Comparison of ENCODE assay signal across 8 mouse cellular contexts in genomic region chr10:11449556-11450305, GRCm38 (mm10).
DNase-seq lines count a peak whose midpoint lies in the region; ATAC-seq and TF ChIP-seq lines count a peak whose summit lies in the region.

No protein-coding gene starts in this region.

- H3K9ac ChIP-seq in embryonic facial prominence, embryonic 14.5 days (ENCODE audit: low read depth, low read length): peak overlapping the region; percentile 40; the same call in 1 of the 2 replicates
- H3K9ac ChIP-seq in heart, embryonic 12.5 days: no peak overlapping the region
- H3K9ac ChIP-seq in kidney, postnatal 0 days (ENCODE audit: low read depth, low read length): no peak overlapping the region
- H3K9ac ChIP-seq in neural tube, embryonic 11.5 days (ENCODE audit: low read length): no peak overlapping the region

- H3K27me3 ChIP-seq in embryonic facial prominence, embryonic 14.5 days (replicated peaks; ENCODE audit: control insufficient read depth, insufficient read depth, low read length): no peaks in the 10 kb centered on the region
- H3K27me3 ChIP-seq in heart, embryonic 12.5 days (replicated peaks): no peaks in the 10 kb centered on the region
- no peaks in the 10 kb centered on the region for H3K27me3 ChIP-seq in kidney, postnatal 0 days (ENCODE audit: insufficient read depth, low read length)
- no peaks in the 10 kb centered on the region for H3K27me3 ChIP-seq in neural tube, embryonic 11.5 days (ENCODE audit: control insufficient read depth, insufficient read depth, low read length)
- no peaks in the 10 kb centered on the region for H3K27me3 ChIP-seq in testis, adult 2 months (ENCODE audit: control insufficient read depth, insufficient read depth, low read length)

- TF ChIP-seq CTCF in bone marrow, adult 2 months (IDR thresholded peaks at IDR 0.05; ENCODE audit: control insufficient read depth, insufficient read depth, low read length): peak; percentile 65
- peak; percentile 96 for TF ChIP-seq CTCF in kidney, postnatal 0 days (IDR thresholded peaks at IDR 0.05; ENCODE audit: low read depth)
- peak; percentile 60; the same call in 1 of the 2 replicates for TF ChIP-seq CTCF in testis, adult 2 months (IDR thresholded peaks at IDR 0.05; ENCODE audit: control insufficient read depth, insufficient read depth, insufficient replicate concordance, low read depth, low read length)

- no peaks in the 10 kb centered on the region for H3K4me1 ChIP-seq in bone marrow, adult 2 months (ENCODE audit: control insufficient read depth, insufficient read depth, low read length)
- H3K4me1 ChIP-seq in embryonic facial prominence, embryonic 14.5 days (ENCODE audit: control insufficient read depth, insufficient read depth, low read length): peaks cover 3% of the 10 kb centered on the region; the same call in 1 of the 2 replicates
- peaks cover 14% of the 10 kb centered on the region; the same call in 1 of the 2 replicates for H3K4me1 ChIP-seq in heart, embryonic 12.5 days (replicated peaks)
- H3K4me1 ChIP-seq in kidney, postnatal 0 days (replicated peaks; ENCODE audit: insufficient read depth, low read length): no peaks in the 10 kb centered on the region
- no peaks in the 10 kb centered on the region for H3K4me1 ChIP-seq in neural tube, embryonic 11.5 days (ENCODE audit: control insufficient read depth, insufficient read depth, low read length)
- H3K4me1 ChIP-seq in testis, adult 2 months (ENCODE audit: control insufficient read depth, insufficient read depth, low read length): peaks cover 8% of the 10 kb centered on the region

- WGBS in bone marrow, adult 2 months: 42% methylated on average over 23 of the region's 23 CpGs
- WGBS in embryonic facial prominence, embryonic 14.5 days: 28% methylated on average over 23 of the region's 23 CpGs
- WGBS in heart, embryonic 12.5 days: 34% methylated on average over 23 of the region's 23 CpGs
- 22% methylated on average over 23 of the region's 23 CpGs for WGBS in kidney, postnatal 0 days
- 36% methylated on average over 23 of the region's 23 CpGs for WGBS in neural tube, embryonic 11.5 days

- DNase-seq in B cell, adult 2 months: peak; percentile 63 to 64
- peak; percentile 93 for DNase-seq in embryonic facial prominence, embryonic 14.5 days (ENCODE audit: low spot score)
- peak; percentile 89 for DNase-seq in kidney, postnatal 0 days (ENCODE audit: low spot score)
- peak; percentile 66 for DNase-seq in liver
- DNase-seq in neural tube, embryonic 11.5 days (ENCODE audit: low spot score): peak; percentile 87

- H3K4me3 ChIP-seq in bone marrow, adult 2 months (replicated peaks; ENCODE audit: control insufficient read depth, low read depth, low read length): no peak overlapping the region
- 0 out of 2 replicates have a peak overlapping the region, but pooled peaks have one; percentile 11 for H3K4me3 ChIP-seq in embryonic facial prominence, embryonic 14.5 days (ENCODE audit: low read depth, low read length)
- 0 out of 2 replicates have a peak overlapping the region, but pooled peaks have one; percentile 6 for H3K4me3 ChIP-seq in heart, embryonic 12.5 days
- H3K4me3 ChIP-seq in kidney, postnatal 0 days (replicated peaks; ENCODE audit: low read depth, low read length): no peak overlapping the region
- H3K4me3 ChIP-seq in neural tube, embryonic 11.5 days (ENCODE audit: low read depth, low read length): no peak overlapping the region
- H3K4me3 ChIP-seq in testis, adult 2 months (ENCODE audit: control insufficient read depth, low read depth, low read length): peak overlapping the region; percentile 39

- peak overlapping the region; percentile 38 for H3K4me2 ChIP-seq in embryonic facial prominence, embryonic 14.5 days (ENCODE audit: low read depth, low read length)
- peak overlapping the region; percentile 45 for H3K4me2 ChIP-seq in heart, embryonic 12.5 days
- H3K4me2 ChIP-seq in kidney, postnatal 0 days (ENCODE audit: low read length): peak overlapping the region; percentile 38
- no peak overlapping the region for H3K4me2 ChIP-seq in neural tube, embryonic 11.5 days (ENCODE audit: low read depth)

- peak; percentile 88 for ATAC-seq in embryonic facial prominence, embryonic 14.5 days (ENCODE audit: low read depth)
- ATAC-seq in heart, embryonic 12.5 days (ENCODE audit: insufficient number of reproducible peaks, low FRiP score): peak; percentile 66
- ATAC-seq in kidney, postnatal 0 days (replicated peaks; ENCODE audit: low FRiP score, low read depth): peak; percentile 87
- peak; percentile 84 for ATAC-seq in neural tube, embryonic 11.5 days (ENCODE audit: insufficient read depth, low FRiP score, low TSS enrichment)

- H3K27ac ChIP-seq in bone marrow, adult 2 months (ENCODE audit: control insufficient read depth, insufficient read depth, low read depth, low read length, poor library complexity): no peak overlapping the region
- H3K27ac ChIP-seq in embryonic facial prominence, embryonic 14.5 days (replicated peaks; ENCODE audit: low read depth, low read length): no peak overlapping the region
- H3K27ac ChIP-seq in heart, embryonic 12.5 days (ENCODE audit: poor library complexity, severe bottlenecking): no peak overlapping the region
- no peak overlapping the region for H3K27ac ChIP-seq in kidney, postnatal 0 days
- no peak overlapping the region for H3K27ac ChIP-seq in neural tube, embryonic 11.5 days (ENCODE audit: low read depth, low read length)
- no peak overlapping the region for H3K27ac ChIP-seq in testis, adult 2 months (ENCODE audit: control insufficient read depth, insufficient read depth, low read depth, low read length)

- H3K36me3 ChIP-seq in embryonic facial prominence, embryonic 14.5 days (ENCODE audit: control insufficient read depth, insufficient read depth, low read length): no peaks in the 10 kb centered on the region
- H3K36me3 ChIP-seq in heart, embryonic 12.5 days: no peaks in the 10 kb centered on the region
- H3K36me3 ChIP-seq in kidney, postnatal 0 days (ENCODE audit: insufficient read depth, low read length): no peaks in the 10 kb centered on the region
- no peaks in the 10 kb centered on the region for H3K36me3 ChIP-seq in neural tube, embryonic 11.5 days (ENCODE audit: control insufficient read depth, insufficient read depth, low read length)
- no peaks in the 10 kb centered on the region for H3K36me3 ChIP-seq in testis, adult 2 months (ENCODE audit: control insufficient read depth, insufficient read depth, low read length)

- H3K9me3 ChIP-seq in embryonic facial prominence, embryonic 14.5 days (ENCODE audit: control insufficient read depth, low read length): no peaks in the 10 kb centered on the region
- no peaks in the 10 kb centered on the region for H3K9me3 ChIP-seq in heart, embryonic 12.5 days (replicated peaks)
- no peaks in the 10 kb centered on the region for H3K9me3 ChIP-seq in kidney, postnatal 0 days (replicated peaks; ENCODE audit: low read length)
- H3K9me3 ChIP-seq in neural tube, embryonic 11.5 days (ENCODE audit: control insufficient read depth, low read length): no peaks in the 10 kb centered on the region

- no peak for TF ChIP-seq POLR2A in bone marrow, adult 2 months (IDR thresholded peaks at IDR 0.05; ENCODE audit: borderline replicate concordance, control insufficient read depth, low read depth, low read length)
- TF ChIP-seq POLR2A in testis, adult 2 months (IDR thresholded peaks at IDR 0.05; ENCODE audit: control insufficient read depth, low read depth, low read length): no peak; the same call in 1 of the 2 replicates

Comparison
In these comparisons a context has a peak if more than half of its experiments do, and no peak if none do; other contexts are left out.
1. H3K4me3 ChIP-seq: peak in embryonic facial prominence, embryonic 14.5 days (single experiment), heart, embryonic 12.5 days (single experiment) and testis, adult 2 months (single experiment); none in bone marrow, adult 2 months (single experiment), kidney, postnatal 0 days (single experiment) and neural tube, embryonic 11.5 days (single experiment).
2. Peak in every context shown above with its lines, with median percentiles within 50 percentile points of each other: DNase-seq, CTCF ChIP-seq and ATAC-seq.